Mouse (Mus musculus) small intestine, adult 2 months (tissue): ENCODE data around the gene Gpr87.

Source experiments
- CTCF ChIP-seq: fragments of 200-500 bp; IDR thresholded peaks from 2 replicates; pipeline ENCODE4 v1.5.1; 2012; ENCODE audit warnings: low read depth, mild to moderate bottlenecking, control low read depth, inconsistent platforms, low read length, moderate library complexity, mixed read lengths; ENCODE audit not compliant: insufficient replicate concordance, insufficient read length; ENCODE audit errors: extremely low read depth
- POLR2A ChIP-seq: fragments of 200-500 bp; IDR thresholded peaks from 2 replicates; pipeline ENCODE4 v1.6.1; 2012; ENCODE audit warnings: low read depth, mild to moderate bottlenecking, control low read depth, inconsistent platforms, low read length, moderate library complexity

- TF ChIP-seq CTCF (no peak), POLR2A (no peak)
Observed at GRCm38 (mm10) chr3:59225411-59225810, 30.5 kb upstream of the Gpr87 start.
